Mouse (Mus musculus) midbrain, embryonic 13.5 days (tissue): ENCODE data around the gene Plcxd2. TPM values are rescaled to one million over a fixed set of nuclear protein-coding genes. Genes with fewer than 3 reads are reported as not detected.

Experiments
- ATAC-seq: fragments of 200-750 bp; cut with Nextera tagmentation; 2 replicates; pipeline ENCODE4 v1.8.0; 2017; ENCODE audit warnings: mild to moderate bottlenecking, moderate TSS enrichment, moderate library complexity
- H3K27ac ChIP-seq: fragments of 300-500 bp; sonication (generic); 2 replicates; pipeline ENCODE4 v1.5.1; 2015; ENCODE audit warnings: inconsistent platforms, mild to moderate bottlenecking, moderate library complexity
- H3K27me3 ChIP-seq: fragments of 300-500 bp; sonication (generic); 2 replicates; pipeline ENCODE4 v1.6.1; 2015; ENCODE audit warnings: mild to moderate bottlenecking, inconsistent platforms
- H3K36me3 ChIP-seq: fragments of 300-500 bp; sonication (generic); 2 replicates; pipeline ENCODE4 v1.6.1; 2015; ENCODE audit warnings: mild to moderate bottlenecking, inconsistent platforms
- H3K4me1 ChIP-seq: fragments of 300-500 bp; sonication (generic); replicated peaks from 2 replicates; pipeline ENCODE4 v1.6.1; 2015; ENCODE audit warnings: inconsistent platforms
- H3K4me2 ChIP-seq: fragments of 300-500 bp; sonication (generic); replicated peaks from 2 replicates; pipeline ENCODE4 v1.6.1; 2015; ENCODE audit warnings: moderate library complexity, mild to moderate bottlenecking, inconsistent platforms
- H3K4me3 ChIP-seq: fragments of 300-500 bp; sonication (generic); replicated peaks from 2 replicates; pipeline ENCODE4 v1.5.1; 2015; ENCODE audit warnings: mild to moderate bottlenecking, inconsistent platforms
- H3K9ac ChIP-seq: fragments of 300-500 bp; sonication (generic); replicated peaks from 2 replicates; pipeline ENCODE4 v1.6.1; 2015; ENCODE audit warnings: mild to moderate bottlenecking, inconsistent platforms
- H3K9me3 ChIP-seq: fragments of 300-500 bp; sonication (generic); 2 replicates; pipeline ENCODE4 v1.6.1; 2016; ENCODE audit warnings: mild to moderate bottlenecking, inconsistent platforms
- WGBS: fragments of 180-500 bp; shearing (Covaris S2); methylation state at CpG from one replicate; pipeline ENCODE4 v1.1.7; 2015; 5-methylcytosine and 5-hydroxymethylcytosine counted together
- polyA plus RNA-seq: library from polyadenylated mRNA; unstranded; fragments of >200 nt; fragmentation: Nextera tagmentation; extraction: Ambion mirVana; gene quantifications from 2 replicates; pipeline ENCODE4 v1.2.1, GENCODE M21; 2015

Plcxd2 gene
- polyA plus RNA-seq, 1 experiment from 2014 or later = 7.3 TPM

GRCm38 (mm10) chr16:46009717-46010116 is 301 bp downstream of the Plcxd2 start:
- Histone ChIP-seq H3K27me3 (no peaks in the 10 kb centered on the region), H3K27ac (peak overlapping the region; percentile 59; the same call in 1 of the 2 replicates), H3K9me3 (no peaks in the 10 kb centered on the region), H3K4me3 (peak overlapping the region; percentile 65), H3K4me1 (peaks cover 27% of the 10 kb centered on the region), H3K9ac (peak overlapping the region; percentile 68), H3K36me3 (no peaks in the 10 kb centered on the region), H3K4me2 (peak overlapping the region; percentile 85)
- WGBS = 0% methylated on average over 13 of the region's 13 CpGs
- ATAC-seq = peak; percentile 47

- Histone ChIP-seq H3K4me1 (peaks cover 27% of the 10 kb centered on the region), H3K27me3 (no peaks in the 10 kb centered on the region), H3K9ac (0 out of 2 replicates have a peak overlapping the region, but pooled peaks have one; percentile 68), H3K4me2 (peak overlapping the region; percentile 85), H3K36me3 (no peaks in the 10 kb centered on the region), H3K4me3 (peak overlapping the region; percentile 65), H3K9me3 (no peaks in the 10 kb centered on the region), H3K27ac (no peak overlapping the region)
- no peak for ATAC-seq
- WGBS = 74% methylated on average over 3 of the region's 3 CpGs
Measured at GRCm38 (mm10) chr16:46008766-46009165, 1.3 kb downstream of the Plcxd2 start.

- Histone ChIP-seq H3K9ac (0 out of 2 replicates have a peak overlapping the region, but pooled peaks have one; percentile 10), H3K27ac (no peak overlapping the region), H3K36me3 (no peaks in the 10 kb centered on the region), H3K4me1 (peaks cover 27% of the 10 kb centered on the region), H3K4me3 (no peak overlapping the region), H3K27me3 (no peaks in the 10 kb centered on the region), H3K9me3 (no peaks in the 10 kb centered on the region), H3K4me2 (peak overlapping the region; percentile 85)
- WGBS = 82% methylated on average over 5 of the region's 5 CpGs
- no peak for ATAC-seq
Measured at GRCm38 (mm10) chr16:46008036-46008605, 1.9 kb downstream of the Plcxd2 start.

- Histone ChIP-seq H3K27ac (no peak overlapping the region), H3K4me3 (no peak overlapping the region), H3K9me3 (no peaks in the 10 kb centered on the region), H3K4me1 (peaks cover 27% of the 10 kb centered on the region), H3K36me3 (no peaks in the 10 kb centered on the region), H3K9ac (no peak overlapping the region), H3K27me3 (no peaks in the 10 kb centered on the region), H3K4me2 (no peak overlapping the region)
- ATAC-seq = no peak
- WGBS = 83% methylated on average over 10 of the region's 10 CpGs
Measured at GRCm38 (mm10) chr16:46006261-46006660, 3.8 kb downstream of the Plcxd2 start.

GRCm38 (mm10) chr16:46001550-46002166 is 8.4 kb downstream of the Plcxd2 start:
- no peaks in the 10 kb centered on the region for H3K27me3 ChIP-seq
- H3K4me1 ChIP-seq = peaks cover 17% of the 10 kb centered on the region
- no peak overlapping the region for H3K4me3 ChIP-seq
- no peak overlapping the region for H3K4me2 ChIP-seq
- no peak for ATAC-seq
- H3K9me3 ChIP-seq = no peaks in the 10 kb centered on the region
- no peaks in the 10 kb centered on the region for H3K36me3 ChIP-seq
- H3K9ac ChIP-seq = no peak overlapping the region
- WGBS = 91% methylated on average over 10 of the region's 10 CpGs
- no peak overlapping the region for H3K27ac ChIP-seq

DNA sequence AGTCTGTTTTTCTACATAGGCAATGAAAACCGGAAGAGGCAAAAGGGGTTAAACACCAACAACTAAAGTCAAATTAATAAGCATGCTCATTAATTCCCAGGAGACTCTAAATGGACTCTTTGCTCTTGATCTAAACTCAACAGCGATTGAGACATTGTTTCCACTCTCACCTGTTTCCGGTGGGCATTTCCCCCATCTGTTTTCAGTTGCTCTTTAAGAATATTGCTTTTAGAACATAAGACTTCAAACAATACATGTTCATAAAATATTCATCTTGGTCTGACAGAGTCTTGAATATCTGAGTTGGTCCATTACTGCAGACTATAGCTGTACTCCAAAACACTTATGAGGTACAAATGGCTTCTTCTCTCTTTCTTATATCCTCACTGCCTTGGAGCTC is 9.0 kb downstream of the Plcxd2 start:
- Histone ChIP-seq H3K36me3 (no peaks in the 10 kb centered on the region), H3K9ac (no peak overlapping the region), H3K4me3 (no peak overlapping the region), H3K4me2 (no peak overlapping the region), H3K27me3 (no peaks in the 10 kb centered on the region), H3K27ac (no peak overlapping the region), H3K9me3 (no peaks in the 10 kb centered on the region), H3K4me1 (peaks cover 17% of the 10 kb centered on the region)
- ATAC-seq = no peak
- WGBS = 87% methylated on average over 3 of the region's 3 CpGs

DNA sequence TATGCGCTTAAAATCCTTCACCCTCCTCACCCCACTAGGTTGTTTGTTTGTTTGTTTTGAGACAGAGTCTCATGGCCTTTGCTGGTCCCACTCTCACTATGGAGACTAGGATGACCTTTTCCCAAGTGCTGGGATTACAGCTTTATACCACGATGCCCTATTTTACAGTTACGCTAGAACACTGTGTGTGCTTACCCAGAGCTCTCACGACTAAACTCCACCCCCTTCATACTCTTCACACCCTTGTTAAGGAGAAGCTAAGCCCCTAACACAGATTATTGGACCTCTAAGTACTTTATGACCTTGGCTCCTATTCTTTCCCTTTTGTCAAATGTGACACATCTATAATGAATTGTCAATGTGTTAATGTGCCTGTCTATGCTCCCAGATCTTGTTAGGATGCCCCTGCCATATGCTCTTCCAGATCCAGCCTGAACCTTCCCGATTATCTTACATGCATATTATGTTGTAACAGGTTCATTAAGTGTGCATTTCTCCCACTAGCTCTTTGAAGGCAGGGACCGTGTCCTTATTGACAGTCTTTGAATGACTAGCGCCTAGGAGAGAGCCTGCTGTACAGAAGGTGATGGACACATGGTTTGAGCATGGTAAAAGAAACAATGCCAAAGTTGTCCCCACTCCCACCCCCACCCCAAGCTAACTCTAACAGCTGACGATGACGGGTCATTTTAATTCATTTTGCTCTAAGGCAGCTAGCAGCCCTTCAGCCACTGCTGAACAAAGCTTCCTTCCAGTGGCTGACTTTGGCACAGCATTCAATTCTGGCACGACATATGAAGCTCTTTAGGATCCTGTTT is 10.4 kb downstream of the Plcxd2 start:
- no peaks in the 10 kb centered on the region for H3K36me3 ChIP-seq
- H3K9ac ChIP-seq = no peak overlapping the region
- 40% methylated on average over 10 of the region's 10 CpGs for WGBS
- no peak overlapping the region for H3K4me2 ChIP-seq
- no peak overlapping the region for H3K27ac ChIP-seq
- H3K27me3 ChIP-seq = no peaks in the 10 kb centered on the region
- no peaks in the 10 kb centered on the region for H3K9me3 ChIP-seq
- H3K4me3 ChIP-seq = no peak overlapping the region
- H3K4me1 ChIP-seq = peaks cover 17% of the 10 kb centered on the region
- ATAC-seq = peak; percentile 82

- 83% methylated on average over 7 of the region's 7 CpGs for WGBS
Measured at GRCm38 (mm10) chr16:45998231-45998630, 11.8 kb downstream of the Plcxd2 start.

GRCm38 (mm10) chr16:45990901-45991676 is 18.9 kb downstream of the Plcxd2 start:
- H3K27me3 ChIP-seq = no peaks in the 10 kb centered on the region
- no peak overlapping the region for H3K4me2 ChIP-seq
- H3K4me1 ChIP-seq = no peaks in the 10 kb centered on the region
- no peaks in the 10 kb centered on the region for H3K9me3 ChIP-seq
- WGBS = 49% methylated on average over 10 of the region's 10 CpGs
- H3K9ac ChIP-seq = no peak overlapping the region
- no peak overlapping the region for H3K27ac ChIP-seq
- no peak for ATAC-seq
- no peaks in the 10 kb centered on the region for H3K36me3 ChIP-seq
- no peak overlapping the region for H3K4me3 ChIP-seq

More at GRCm38 (mm10) chr16:45998231-45998630, 11.8 kb downstream of the Plcxd2 start:
- Histone ChIP-seq H3K27ac (no peak overlapping the region), H3K36me3 (no peaks in the 10 kb centered on the region), H3K9ac (no peak overlapping the region), H3K27me3 (no peaks in the 10 kb centered on the region), H3K4me1 (peaks cover 17% of the 10 kb centered on the region), H3K4me2 (no peak overlapping the region), H3K9me3 (no peaks in the 10 kb centered on the region), H3K4me3 (no peak overlapping the region)
- ATAC-seq = no peak

GRCm38 (mm10) chr16:45986236-45986635 is 23.8 kb downstream of the Plcxd2 start:
- no peak for ATAC-seq

More at GRCm38 (mm10) chr16:45986236-45986635, 23.8 kb downstream of the Plcxd2 start:
- Histone ChIP-seq H3K9me3 (no peaks in the 10 kb centered on the region), H3K36me3 (no peaks in the 10 kb centered on the region), H3K4me1 (0 out of 2 replicates have a peak, but pooled peaks cover 7% of the 10 kb centered on the region), H3K27me3 (no peaks in the 10 kb centered on the region), H3K27ac (no peak overlapping the region), H3K9ac (no peak overlapping the region), H3K4me3 (no peak overlapping the region), H3K4me2 (no peak overlapping the region)
- 61% methylated on average over 1 of the region's 1 CpGs for WGBS
